Mouse (Mus musculus): ENCODE data around the gene Nr2c2. TPM values are rescaled to one million over a fixed set of nuclear protein-coding genes. Genes with fewer than 3 reads are reported as not detected.

The Nr2c2 gene
- polyA plus RNA-seq (2017; shearing (Covaris generic)) = 62.3 TPM

DNA sequence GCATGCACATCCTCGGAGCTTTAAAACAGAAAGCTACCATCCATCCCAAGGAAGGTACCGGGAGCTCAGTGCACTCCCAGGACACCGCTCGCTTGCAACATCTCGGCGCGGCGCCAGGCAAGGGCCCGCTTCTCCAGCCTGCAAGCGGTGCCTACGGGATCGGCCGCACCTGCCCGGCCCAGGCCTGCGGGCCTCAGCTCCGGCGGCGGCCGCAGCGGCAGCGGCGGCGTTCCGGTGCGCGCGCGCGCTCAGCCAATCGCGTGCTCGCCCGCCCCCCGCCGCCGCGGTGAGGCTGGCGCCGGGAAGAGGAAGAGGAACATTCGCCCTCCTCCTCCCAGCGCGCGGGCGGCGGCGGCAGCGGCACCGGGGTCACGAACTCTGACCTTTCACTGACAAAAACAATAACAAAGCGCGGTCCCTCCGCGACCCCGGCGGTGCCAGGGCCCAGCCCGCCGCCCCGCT is at the start of gene Nr2c2:
Gene Nr2c2, plus strand, starts transcription at position 261 of the 462 bp plus-strand sequence.

DNA sequence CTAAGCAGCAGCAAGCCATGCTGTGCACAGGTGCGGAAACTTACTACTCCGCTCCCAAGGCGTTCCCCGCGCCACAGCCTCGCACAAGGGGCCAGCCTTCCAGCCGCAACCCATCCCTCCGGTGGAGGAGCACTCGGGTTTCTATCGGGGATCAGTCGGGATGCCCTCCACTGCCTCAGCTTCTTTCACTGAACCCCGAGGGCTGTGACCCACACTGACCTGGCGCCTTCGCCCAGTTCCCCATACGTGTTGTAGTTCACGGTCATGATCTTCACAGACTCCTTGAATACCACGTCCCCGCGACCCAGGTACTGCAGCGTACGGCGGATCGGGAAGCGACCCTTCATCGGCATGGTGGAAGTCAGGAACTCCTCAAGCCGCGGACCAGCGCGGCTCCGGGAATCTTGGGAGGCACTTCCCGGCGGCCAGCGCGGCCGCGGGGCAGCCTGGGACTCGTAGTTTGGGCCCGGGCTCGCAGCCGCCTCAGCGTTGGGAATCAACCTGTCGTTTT is 92.5 kb downstream of the Nr2c2 start, which contains the start of gene Mrps25:
Gene Mrps25, minus strand, starts transcription at position 413 of the 511 bp plus-strand sequence.

GRCm38 (mm10) chr6:92214773-92215449 is 123.7 kb downstream of the Nr2c2 start, which contains the start of gene Rbsn:
TSS of gene Rbsn (minus strand) at chr6:92214925.

Other genes starting within 250 kb of the Nr2c2 start
- 31.1 TPM for gene Ccdc174, start 213.3 kb upstream of the Nr2c2 start, polyA plus RNA-seq (2017; shearing (Covaris generic))
- gene 4930590J08Rik, start 188.6 kb upstream of the Nr2c2 start, polyA plus RNA-seq (2017; shearing (Covaris generic)) = not detected
- 0.21 TPM for gene Fgd5, start 112.5 kb upstream of the Nr2c2 start, polyA plus RNA-seq (2017; shearing (Covaris generic))
- gene Mrps25, start 92.6 kb downstream of the Nr2c2 start, polyA plus RNA-seq (2017; shearing (Covaris generic)) = 31.6 TPM
- 19.9 TPM for gene Rbsn, start 123.5 kb downstream of the Nr2c2 start, polyA plus RNA-seq (2017; shearing (Covaris generic))
- 0.28 TPM for gene Trh, start 153.3 kb downstream of the Nr2c2 start, polyA plus RNA-seq (2017; shearing (Covaris generic))

All from effector memory CD4-positive, alpha-beta T cell, adult 7 months (primary cell).